Mouse (Mus musculus) MEL (cell line): ENCODE data around the gene Hesx1.

Experiments used
- BHLHE40 ChIP-seq: IDR thresholded peaks from 2 replicates; pipeline ENCODE4 v1.6.1; 2012; ENCODE audit warnings: low read depth, mild to moderate bottlenecking, inconsistent platforms, low read length, improper control_type of control experiment, borderline replicate concordance
- CTCF ChIP-seq, 3 experiments: IDR thresholded peaks in 2 of 3; conservative IDR thresholded peaks in 1 of 3; 2 replicates each; pipeline ENCODE4 v1.5.1; 2011 to 2012; ENCODE audit warnings: low read length in 3 of 3, low read depth in 2 of 3, mild to moderate bottlenecking in 2 of 3, improper control_type of control experiment in 1 of 3, inconsistent platforms in 1 of 3, mixed read lengths in 1 of 3, moderate library complexity in 1 of 3; ENCODE audit not compliant: control insufficient read depth in 1 of 3, insufficient read depth in 1 of 3, poor library complexity in 1 of 3, severe bottlenecking in 1 of 3
- EP300 ChIP-seq, 2 experiments: IDR thresholded peaks; 2 replicates each; pipeline ENCODE4 v1.6.1; 2011; ENCODE audit warnings: improper control_type of control experiment in 2 of 2, low read length in 2 of 2, low read depth in 1 of 2, mild to moderate bottlenecking in 1 of 2
- NRF1 ChIP-seq: IDR thresholded peaks from 2 replicates; pipeline ENCODE4 v1.6.1; 2014; ENCODE audit warnings: low read depth, mild to moderate bottlenecking, inconsistent platforms, low read length, improper control_type of control experiment, moderate library complexity; ENCODE audit not compliant: poor library complexity, insufficient read depth, severe bottlenecking
- POLR2A ChIP-seq, 2 experiments: IDR thresholded peaks; 2 replicates each; pipeline ENCODE4 v1.6.1; 2011 to 2012; ENCODE audit warnings: low read length in 2 of 2, mild to moderate bottlenecking in 2 of 2, control low read depth in 1 of 2, improper control_type of control experiment in 1 of 2, low read depth in 1 of 2, moderate library complexity in 1 of 2; ENCODE audit not compliant: control insufficient read depth in 1 of 2, insufficient read depth in 1 of 2, poor library complexity in 1 of 2
- RAD21 ChIP-seq: IDR thresholded peaks from 2 replicates; pipeline ENCODE4 v1.6.1; 2011; ENCODE audit warnings: mild to moderate bottlenecking, low read depth, low read length, improper control_type of control experiment
- RCOR1 ChIP-seq: IDR thresholded peaks from 2 replicates; pipeline ENCODE4 v1.6.1; 2012; ENCODE audit warnings: low read depth, mild to moderate bottlenecking, inconsistent platforms, low read length, improper control_type of control experiment
- TAL1 ChIP-seq: IDR thresholded peaks from 2 replicates; pipeline ENCODE4 v1.6.1; 2012; ENCODE audit warnings: mild to moderate bottlenecking, inconsistent platforms, low read length, moderate library complexity, mixed read lengths
- ZKSCAN1 ChIP-seq: IDR thresholded peaks from 2 replicates; pipeline ENCODE4 v1.6.1; 2012; ENCODE audit warnings: low read depth, mild to moderate bottlenecking, inconsistent platforms, low read length, improper control_type of control experiment, moderate library complexity

GRCm38 (mm10) chr14:27051511-27051895 lies 57.3 kb downstream of the Hesx1 start:
- TF ChIP-seq RAD21, result no peak
- no peak for TF ChIP-seq RCOR1
- no peak for TF ChIP-seq TAL1
- TF ChIP-seq POLR2A (IDR thresholded peaks at IDR 0.05; ENCODE audit: control insufficient read depth in 1 of 2, insufficient read depth in 1 of 2, low read depth in 1 of 2, low read length in 2 of 2, poor library complexity in 1 of 2), result no peak
- no peak for TF ChIP-seq CTCF (IDR thresholded peaks at IDR 0.05 in 2 of 3, conservative IDR thresholded peaks at IDR 0.05 in 1 of 3; ENCODE audit: control insufficient read depth in 1 of 3, insufficient read depth in 1 of 3, low read depth in 2 of 3, low read length in 3 of 3, poor library complexity in 1 of 3, severe bottlenecking in 1 of 3)
- TF ChIP-seq EP300 (IDR thresholded peaks at IDR 0.05; ENCODE audit: low read depth in 1 of 2, low read length in 2 of 2), result no peak
- TF ChIP-seq ZKSCAN1, result no peak
- no peak for TF ChIP-seq NRF1
- TF ChIP-seq BHLHE40, result no peak
